Mouse (Mus musculus): ENCODE results near the gene Coa7.

DNA sequence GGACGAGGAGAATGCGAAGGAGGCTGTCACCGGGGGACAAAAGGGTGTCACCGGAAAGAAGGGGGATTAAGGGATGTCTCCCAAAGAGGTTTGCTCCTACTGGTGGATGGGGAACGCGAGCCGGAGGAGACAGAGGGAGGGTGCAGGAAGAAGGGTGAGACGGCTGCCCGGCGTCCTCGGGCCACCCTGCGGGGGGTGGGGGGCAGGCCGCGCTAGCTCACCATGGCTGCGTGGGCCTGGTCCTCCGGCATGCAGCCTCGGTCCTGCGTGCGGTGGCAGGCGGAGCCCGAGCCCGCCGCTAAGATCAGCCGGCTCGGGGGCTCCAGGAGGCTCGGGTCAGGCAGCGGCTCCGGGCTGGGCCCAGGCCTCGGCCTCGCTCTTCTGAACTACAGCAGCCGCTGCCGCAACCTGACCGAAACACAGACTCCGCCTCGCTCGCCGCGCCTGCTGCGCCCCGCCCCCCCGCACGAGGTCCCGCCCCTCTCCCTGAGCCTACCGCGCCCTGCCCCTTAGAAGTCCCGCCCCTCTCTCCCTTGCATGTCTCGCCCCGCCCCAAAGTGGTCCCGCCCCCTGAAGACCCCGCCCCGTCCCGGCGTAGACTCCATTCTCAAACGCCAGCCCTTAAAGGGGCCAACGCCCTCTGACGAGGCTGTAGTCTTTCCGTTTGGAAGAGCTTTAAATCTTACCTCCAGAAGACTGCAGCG, 27.1 kb upstream of the Coa7 start, which contains the start of gene Zyg11b:
- TF ChIP-seq CTCF (IDR thresholded peaks at IDR 0.05; ENCODE audit: extremely low read depth, insufficient read depth, insufficient read length, insufficient replicate concordance) (no peak), POLR2A (IDR thresholded peaks at IDR 0.05; ENCODE audit: low read depth, low read length) (peak; percentile 63; the same call in 1 of the 2 replicates)
